Mouse (Mus musculus) hindbrain, embryonic 10.5 days (tissue): ENCODE data around the gene Drd5. TPM values are rescaled to one million over a fixed set of nuclear protein-coding genes. Genes with fewer than 3 reads are reported as not detected.

Experiments
- DNase-seq: peaks from one replicate; pipeline ENCODE4 v3.0.0-alpha.2; 2017; ENCODE audit warnings: low spot score
- H3K27ac ChIP-seq: fragments of 300-500 bp; sonication (generic); 2 replicates; pipeline ENCODE4 v1.5.1; 2016; ENCODE audit warnings: mild to moderate bottlenecking, moderate library complexity
- H3K27me3 ChIP-seq: fragments of 300-500 bp; sonication (generic); 2 replicates; pipeline ENCODE4 v1.6.1; 2016; ENCODE audit warnings: mild to moderate bottlenecking; ENCODE audit not compliant: poor library complexity, insufficient read depth, severe bottlenecking
- H3K36me3 ChIP-seq: fragments of 300-500 bp; sonication (generic); 2 replicates; pipeline ENCODE4 v1.6.1; 2016; ENCODE audit warnings: mild to moderate bottlenecking, moderate library complexity
- H3K4me1 ChIP-seq: fragments of 300-500 bp; sonication (generic); replicated peaks from 2 replicates; pipeline ENCODE4 v1.6.1; 2016; ENCODE audit warnings: mild to moderate bottlenecking
- H3K4me3 ChIP-seq: fragments of 300-500 bp; sonication (generic); 2 replicates; pipeline ENCODE4 v1.5.1; 2016; ENCODE audit warnings: mild to moderate bottlenecking, moderate library complexity
- H3K9me3 ChIP-seq: fragments of 300-500 bp; sonication (generic); 2 replicates; pipeline ENCODE4 v1.6.1; 2016; ENCODE audit warnings: mild to moderate bottlenecking, moderate library complexity
- WGBS: fragments of 180-500 bp; shearing (Covaris S2); methylation state at CpG from one replicate; pipeline ENCODE4 v1.1.7; 2016; 5-methylcytosine and 5-hydroxymethylcytosine counted together
- polyA plus RNA-seq: library from polyadenylated mRNA; unstranded; fragments of >200 nt; fragmentation: Nextera tagmentation; extraction: Ambion mirVana; gene quantifications from 2 replicates; pipeline ENCODE4 v1.2.1, GENCODE M21; 2016

Gene Drd5
- polyA plus RNA-seq, 1 experiment from 2014 or later: not detected

DNA sequence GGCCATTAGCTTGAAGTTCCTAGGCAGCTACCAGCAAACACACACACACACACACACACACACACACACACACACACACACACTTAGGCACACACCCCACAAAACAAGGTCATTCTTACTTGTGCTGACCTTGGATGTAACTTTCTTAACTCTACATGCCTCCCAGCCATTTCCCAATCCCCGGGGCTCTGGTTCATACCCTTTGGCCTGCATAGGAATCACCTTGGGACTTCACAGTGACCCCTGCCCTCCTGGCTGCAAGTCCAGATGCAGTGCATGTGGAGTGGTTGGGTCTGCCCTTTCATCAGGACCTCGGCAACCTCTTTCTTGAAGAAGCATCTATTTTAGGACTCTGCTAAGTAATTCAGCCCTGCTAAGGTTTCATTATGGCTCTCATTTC, 13.9 kb upstream of the Drd5 start:
- Histone ChIP-seq H3K27ac (no peak overlapping the region), H3K36me3 (no peaks in the 10 kb centered on the region), H3K4me1 (peaks cover 12% of the 10 kb centered on the region), H3K27me3 (peaks cover 17% of the 10 kb centered on the region), H3K9me3 (no peaks in the 10 kb centered on the region), H3K4me3 (no peak overlapping the region)
- DNase-seq: no peak
- 76% methylated on average over 2 of the region's 2 CpGs for WGBS

DNA sequence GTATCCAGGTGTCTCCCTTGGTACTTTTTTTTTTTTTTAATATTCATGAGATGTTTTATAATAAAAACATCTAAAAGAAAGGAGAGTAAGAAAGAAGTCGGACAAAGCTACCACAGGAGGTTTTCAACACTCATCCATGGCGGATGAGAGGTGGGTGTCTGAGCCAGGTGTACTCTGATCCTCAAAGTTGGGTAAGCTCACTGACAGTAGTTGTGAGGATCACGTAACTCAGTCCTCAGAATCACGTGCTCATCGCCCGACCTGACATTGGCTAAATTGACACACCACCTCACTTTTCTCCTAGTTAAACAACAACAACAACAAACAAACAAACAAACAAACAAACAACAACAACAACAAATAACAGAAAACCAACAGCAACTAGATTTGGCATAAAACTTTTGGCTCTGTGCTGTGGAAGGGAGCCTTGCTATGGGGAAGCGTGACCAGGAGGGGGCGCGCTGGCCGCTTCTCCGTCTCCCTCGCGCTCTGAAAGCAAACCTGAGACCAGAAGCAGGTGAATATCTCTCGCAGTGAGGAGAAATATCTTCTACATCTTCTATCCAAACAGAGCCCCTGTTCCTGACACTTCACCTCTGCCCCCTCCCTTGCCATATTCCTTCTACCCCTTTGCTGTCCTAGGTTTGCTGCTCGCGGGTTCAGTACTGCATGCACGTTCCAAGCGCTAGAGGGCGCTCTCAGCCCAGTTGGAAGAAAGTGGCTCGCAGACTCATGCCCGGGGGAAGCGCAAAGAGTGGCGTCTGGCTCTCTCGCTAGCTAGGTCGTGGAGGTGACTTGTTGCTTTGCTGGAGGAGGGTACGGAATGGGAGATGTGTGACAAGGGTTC, 11.7 kb upstream of the Drd5 start:
- Histone ChIP-seq H3K27ac (peak overlapping the region; percentile 70), H3K27me3 (peaks cover 16% of the 10 kb centered on the region), H3K9me3 (no peaks in the 10 kb centered on the region), H3K36me3 (no peaks in the 10 kb centered on the region), H3K4me1 (peaks cover 5% of the 10 kb centered on the region), H3K4me3 (peak overlapping the region; percentile 52)
- WGBS: 8% methylated on average over 26 of the region's 26 CpGs
- peak; percentile 89 for DNase-seq

GRCm38 (mm10) chr5:38308873-38309272, 10.3 kb upstream of the Drd5 start:
- Histone ChIP-seq H3K27ac (no peak overlapping the region), H3K4me3 (no peak overlapping the region), H3K4me1 (no peaks in the 10 kb centered on the region), H3K9me3 (0 out of 2 replicates have a peak, but pooled peaks cover 3% of the 10 kb centered on the region), H3K27me3 (peaks cover 16% of the 10 kb centered on the region), H3K36me3 (no peaks in the 10 kb centered on the region)
- 50% methylated on average over 5 of the region's 5 CpGs for WGBS
- DNase-seq: peak; percentile 66

DNA sequence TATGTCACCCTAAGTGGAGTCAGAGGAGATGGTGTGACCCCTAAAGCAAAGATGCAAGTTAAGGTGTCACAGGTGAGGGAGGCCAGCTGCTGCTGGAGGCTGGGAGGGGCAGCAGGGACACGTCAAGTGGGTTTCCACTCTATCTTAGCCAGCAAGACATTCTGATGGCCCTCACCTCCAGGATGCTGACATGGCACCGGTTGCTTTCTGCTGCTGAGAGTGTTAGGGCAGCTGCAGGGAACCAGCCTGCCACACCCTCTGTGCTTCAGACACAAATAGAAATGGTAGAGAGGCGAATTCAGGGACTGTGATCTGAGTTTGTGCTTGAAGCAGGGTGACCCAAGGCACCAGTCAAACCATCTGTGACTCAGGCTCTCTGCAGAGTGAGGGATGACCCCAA, 9.4 kb upstream of the Drd5 start:
- no peak overlapping the region for H3K4me3 ChIP-seq
- WGBS: 68% methylated on average over 3 of the region's 3 CpGs
- H3K36me3 ChIP-seq: no peaks in the 10 kb centered on the region

DNA sequence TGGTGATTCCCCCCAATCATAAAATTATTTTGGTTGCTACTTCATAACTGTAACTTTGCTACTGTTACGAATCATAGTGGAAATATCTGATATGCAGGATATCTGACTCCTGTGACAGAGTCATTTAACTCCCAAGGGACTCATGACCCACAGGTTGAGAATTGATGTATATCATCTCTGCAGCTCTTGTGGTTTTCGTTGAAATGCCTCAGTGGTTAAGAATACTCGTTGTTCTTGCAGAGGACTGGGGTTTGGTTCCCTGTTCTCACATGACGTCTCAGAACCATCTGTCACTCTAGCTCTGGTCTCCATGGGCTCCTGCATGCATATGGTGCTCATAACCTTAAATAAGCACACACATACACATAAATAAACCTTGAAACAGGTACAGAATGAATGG, 14.2 kb downstream of the Drd5 start:
- 73% methylated on average over 4 of the region's 4 CpGs for WGBS
- Histone ChIP-seq H3K4me1 (no peaks in the 10 kb centered on the region), H3K27me3 (no peaks in the 10 kb centered on the region), H3K4me3 (no peak overlapping the region), H3K27ac (no peak overlapping the region), H3K36me3 (no peaks in the 10 kb centered on the region), H3K9me3 (peaks cover 4% of the 10 kb centered on the region; the same call in 1 of the 2 replicates)
- no peak for DNase-seq

More for the DNA sequence above, 9.4 kb upstream of the Drd5 start:
- no peak overlapping the region for H3K27ac ChIP-seq
- H3K9me3 ChIP-seq: 0 out of 2 replicates have a peak, but pooled peaks cover 3% of the 10 kb centered on the region
- H3K27me3 ChIP-seq: peaks cover 19% of the 10 kb centered on the region
- H3K4me1 ChIP-seq: peaks cover 1% of the 10 kb centered on the region; the same call in 1 of the 2 replicates
- DNase-seq: no peak

GRCm38 (mm10) chr5:38334582-38334981, 15.4 kb downstream of the Drd5 start:
- no peaks in the 10 kb centered on the region for H3K4me1 ChIP-seq
- no peaks in the 10 kb centered on the region for H3K36me3 ChIP-seq
- 41% methylated on average over 1 of the region's 1 CpGs for WGBS
- no peak overlapping the region for H3K27ac ChIP-seq
- DNase-seq: no peak
- H3K27me3 ChIP-seq: no peaks in the 10 kb centered on the region
- no peak overlapping the region for H3K4me3 ChIP-seq
- no peaks in the 10 kb centered on the region for H3K9me3 ChIP-seq

- Histone ChIP-seq H3K4me3 (no peak overlapping the region), H3K36me3 (no peaks in the 10 kb centered on the region), H3K9me3 (no peaks in the 10 kb centered on the region), H3K27me3 (no peaks in the 10 kb centered on the region), H3K4me1 (peaks cover 26% of the 10 kb centered on the region), H3K27ac (no peak overlapping the region)
- WGBS: 67% methylated on average over 3 of the region's 3 CpGs
- DNase-seq: no peak
These were observed 23.9 kb downstream of the Drd5 start for GRCm38 (mm10) chr5:38343101-38343500.

DNA sequence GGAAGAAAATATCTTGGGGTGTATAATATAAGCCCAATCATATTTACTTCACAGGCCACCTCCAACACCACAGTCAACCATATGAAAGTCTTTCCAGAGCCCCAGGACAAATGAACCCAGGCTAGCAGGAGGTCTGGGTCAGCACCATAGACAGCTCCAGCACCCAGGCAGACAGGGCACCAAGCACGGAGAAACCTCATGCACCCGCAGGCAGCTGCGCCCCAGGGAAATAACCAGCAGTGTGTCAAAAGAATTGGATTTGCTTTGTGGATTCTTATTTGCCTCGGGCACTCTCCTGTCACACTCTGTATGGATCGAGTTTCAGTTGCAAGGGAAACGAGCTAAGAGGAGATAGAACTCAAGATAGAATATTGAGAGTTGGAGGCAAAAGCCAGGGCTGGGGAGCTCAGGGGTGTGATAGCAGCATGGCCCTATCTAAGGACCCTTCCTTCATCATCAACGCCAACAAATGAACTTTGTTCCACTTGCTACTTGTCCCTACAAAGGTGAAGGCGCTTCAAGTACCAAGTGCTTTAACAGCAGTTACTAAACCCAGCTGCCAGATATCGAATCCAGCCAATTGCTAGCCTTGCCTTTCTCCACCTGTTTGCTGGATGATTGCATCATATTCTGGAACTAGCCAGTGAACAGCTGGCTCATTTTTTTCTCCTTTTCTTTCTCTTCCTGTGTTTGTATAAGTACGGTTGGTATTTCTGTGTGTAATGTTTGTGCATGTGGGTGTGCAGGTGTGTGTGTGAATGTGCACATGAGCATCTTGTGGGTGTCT, 27.7 kb downstream of the Drd5 start:
- peak; percentile 28 for DNase-seq
- H3K4me1 ChIP-seq: peaks cover 49% of the 10 kb centered on the region
- no peaks in the 10 kb centered on the region for H3K9me3 ChIP-seq
- H3K27ac ChIP-seq: no peak overlapping the region
- H3K27me3 ChIP-seq: no peaks in the 10 kb centered on the region
- no peak overlapping the region for H3K4me3 ChIP-seq
- 39% methylated on average over 10 of the region's 10 CpGs for WGBS
- H3K36me3 ChIP-seq: no peaks in the 10 kb centered on the region

- Histone ChIP-seq H3K27me3 (no peaks in the 10 kb centered on the region; the same call in 1 of the 2 replicates), H3K4me3 (peak overlapping the region; percentile 18; the same call in 1 of the 2 replicates), H3K36me3 (no peaks in the 10 kb centered on the region), H3K4me1 (peaks cover 39% of the 10 kb centered on the region), H3K27ac (peak overlapping the region; percentile 78), H3K9me3 (no peaks in the 10 kb centered on the region)
- WGBS: 24% methylated on average over 5 of the region's 5 CpGs
- DNase-seq: peak; percentile 69
These were observed 31.3 kb downstream of the Drd5 start for GRCm38 (mm10) chr5:38350351-38350929.

- H3K9me3 ChIP-seq: no peaks in the 10 kb centered on the region
- no peak for DNase-seq
- 82% methylated on average over 3 of the region's 3 CpGs for WGBS
These were observed 37.8 kb downstream of the Drd5 start for GRCm38 (mm10) chr5:38356927-38357326.

GRCm38 (mm10) chr5:38359716-38360115, 40.5 kb downstream of the Drd5 start:
- WGBS: 86% methylated on average over 2 of the region's 2 CpGs

More at GRCm38 (mm10) chr5:38356927-38357326, 37.8 kb downstream of the Drd5 start:
- no peaks in the 10 kb centered on the region for H3K4me1 ChIP-seq
- H3K27me3 ChIP-seq: no peaks in the 10 kb centered on the region; the same call in 1 of the 2 replicates
- no peaks in the 10 kb centered on the region for H3K36me3 ChIP-seq
- H3K27ac ChIP-seq: no peak overlapping the region
- H3K4me3 ChIP-seq: no peak overlapping the region

DNA sequence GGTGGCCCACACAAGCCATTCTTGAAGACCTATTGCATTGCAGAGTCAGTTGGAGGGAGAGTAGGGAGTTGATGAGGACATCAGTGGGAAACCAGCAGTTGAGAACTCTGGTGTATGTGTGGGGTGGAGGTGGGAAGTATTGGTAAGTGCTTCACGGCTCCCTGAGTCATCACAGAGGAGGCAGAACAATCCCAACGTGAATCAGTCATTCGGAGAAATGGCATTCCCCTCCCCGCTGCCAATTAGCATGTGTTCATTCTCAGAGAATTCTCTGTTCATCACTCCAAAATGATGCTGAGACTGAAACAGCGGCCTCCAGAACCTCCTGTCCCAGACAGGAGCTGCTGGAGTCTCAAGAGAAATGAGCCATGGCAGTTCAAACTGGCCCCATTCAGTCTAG, 45.2 kb downstream of the Drd5 start:
- Histone ChIP-seq H3K27ac (no peak overlapping the region), H3K27me3 (peaks cover 19% of the 10 kb centered on the region), H3K4me3 (no peak overlapping the region), H3K9me3 (no peaks in the 10 kb centered on the region), H3K4me1 (peaks cover 28% of the 10 kb centered on the region), H3K36me3 (no peaks in the 10 kb centered on the region)
- 87% methylated on average over 5 of the region's 5 CpGs for WGBS
- DNase-seq: no peak

More at GRCm38 (mm10) chr5:38359716-38360115, 40.5 kb downstream of the Drd5 start:
- Histone ChIP-seq H3K27me3 (peaks cover 3% of the 10 kb centered on the region; the same call in 1 of the 2 replicates), H3K27ac (no peak overlapping the region), H3K36me3 (no peaks in the 10 kb centered on the region), H3K9me3 (no peaks in the 10 kb centered on the region), H3K4me1 (no peaks in the 10 kb centered on the region), H3K4me3 (no peak overlapping the region)
- DNase-seq: no peak
